Mouse (Mus musculus): ENCODE measurements around the gene Gnai2.

GRCm38 (mm10) chr9:107570845-107571244 is 64.3 kb downstream of the Gnai2 start:
- TF ChIP-seq EP300 (IDR thresholded peaks at IDR 0.05; ENCODE audit: low read depth) (peak; percentile 84), CTCF (IDR thresholded peaks at IDR 0.05; ENCODE audit: low read depth) (no peak)
